Mouse (Mus musculus): ENCODE data around the gene Zhx3. TPM values are rescaled to one million over a fixed set of nuclear protein-coding genes. Genes with fewer than 3 reads are reported as not detected.
A peak's percentile ranks its signal among the peaks of the same experiment; 100 is the strongest.

Zhx3 gene
- total and polyA plus RNA-seq, 2 experiments = 12.3 to 33.5 TPM

DNA sequence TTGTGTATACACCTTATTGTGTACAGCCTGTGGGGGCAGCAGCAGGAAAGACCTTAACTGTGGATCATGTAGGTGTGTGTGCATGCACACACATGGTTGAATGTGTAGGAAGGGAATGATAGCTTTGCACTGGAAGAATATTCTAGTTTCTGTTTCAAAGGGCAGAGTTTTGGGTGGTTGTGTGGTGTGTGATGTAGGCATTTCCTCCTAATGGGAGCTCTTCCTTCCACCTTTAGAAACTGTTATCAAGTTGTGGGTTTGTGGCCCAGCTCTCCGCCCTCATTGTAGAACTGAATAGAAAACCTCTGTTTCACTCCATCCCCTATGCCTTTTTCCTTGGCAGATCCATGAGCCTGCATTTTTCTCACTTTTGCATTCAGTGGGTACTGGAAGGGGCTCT is 127.3 kb downstream of the Zhx3 start:
- TF ChIP-seq POLR2A (IDR thresholded peaks at IDR 0.05; ENCODE audit: extremely low read depth, insufficient read depth, low read length) = no peak
- TF ChIP-seq CTCF (IDR thresholded peaks at IDR 0.05; ENCODE audit: low read depth, low read length) = no peak

DNA sequence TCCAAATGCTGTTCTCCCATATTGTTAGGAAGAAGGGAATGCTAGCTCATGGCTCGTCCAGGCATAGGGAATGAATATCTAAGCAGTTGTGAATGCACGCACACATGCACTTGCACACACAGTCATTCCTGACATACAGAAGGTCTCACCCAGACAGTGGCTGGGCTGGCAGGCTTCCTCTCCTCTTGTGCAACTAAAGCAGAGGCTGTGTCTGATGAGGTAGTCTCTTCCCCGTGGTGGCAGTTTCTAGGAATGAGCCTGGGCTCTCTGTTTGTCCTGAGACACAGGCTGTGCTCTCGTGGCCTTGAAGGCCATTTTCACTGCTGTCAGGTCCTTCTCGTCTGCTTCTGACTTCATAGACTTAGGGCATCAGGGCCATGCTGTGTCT is 128.0 kb downstream of the Zhx3 start:
- H3K9ac ChIP-seq (ENCODE audit: low read depth, low read length) = 0 out of 2 replicates have a peak overlapping the region, but pooled peaks have one; percentile 36
- no peak overlapping the region for H3K4me3 ChIP-seq (ENCODE audit: insufficient read depth, low read depth, low read length)
- peak; percentile 57 for DNase-seq (ENCODE audit: extremely low read depth, low read depth, low spot score)
- H3K36me3 ChIP-seq (ENCODE audit: control insufficient read depth, insufficient read depth, low read length) = peaks cover 9% of the 10 kb centered on the region
- H3K79me2 ChIP-seq (ENCODE audit: control insufficient read depth, insufficient read depth, low read length) = peaks cover 37% of the 10 kb centered on the region; the same call in 1 of the 2 replicates
- peak overlapping the region; percentile 79 for H3K27ac ChIP-seq (replicated peaks; ENCODE audit: insufficient read depth, low read depth, low read length)
- TF ChIP-seq POLR2A (IDR thresholded peaks at IDR 0.05; ENCODE audit: extremely low read depth, insufficient read depth, low read length) (no peak), CTCF (IDR thresholded peaks at IDR 0.05; ENCODE audit: low read depth, low read length) (no peak)
- no peaks in the 10 kb centered on the region for H3K27me3 ChIP-seq (ENCODE audit: control insufficient read depth, insufficient read depth, low read length)
- peaks cover 37% of the 10 kb centered on the region for H3K4me1 ChIP-seq (ENCODE audit: control insufficient read depth, insufficient read depth, low read length)
- 29% methylated on average over 5 of the region's 5 CpGs for WGBS

More for the DNA sequence above, 127.3 kb downstream of the Zhx3 start:
- 95% methylated on average over 1 of the region's 1 CpGs for WGBS
- no peak overlapping the region for H3K9ac ChIP-seq (ENCODE audit: low read depth, low read length)
- H3K27me3 ChIP-seq (ENCODE audit: control insufficient read depth, insufficient read depth, low read length) = no peaks in the 10 kb centered on the region
- peaks cover 9% of the 10 kb centered on the region for H3K36me3 ChIP-seq (ENCODE audit: control insufficient read depth, insufficient read depth, low read length)
- H3K27ac ChIP-seq (replicated peaks; ENCODE audit: insufficient read depth, low read depth, low read length) = peak overlapping the region; percentile 79
- H3K4me1 ChIP-seq (ENCODE audit: control insufficient read depth, insufficient read depth, low read length) = peaks cover 33% of the 10 kb centered on the region
- peaks cover 37% of the 10 kb centered on the region; the same call in 1 of the 2 replicates for H3K79me2 ChIP-seq (ENCODE audit: control insufficient read depth, insufficient read depth, low read length)
- DNase-seq (ENCODE audit: extremely low read depth, low read depth, low spot score) = no peak
- no peak overlapping the region for H3K4me3 ChIP-seq (ENCODE audit: insufficient read depth, low read depth, low read length)

DNA sequence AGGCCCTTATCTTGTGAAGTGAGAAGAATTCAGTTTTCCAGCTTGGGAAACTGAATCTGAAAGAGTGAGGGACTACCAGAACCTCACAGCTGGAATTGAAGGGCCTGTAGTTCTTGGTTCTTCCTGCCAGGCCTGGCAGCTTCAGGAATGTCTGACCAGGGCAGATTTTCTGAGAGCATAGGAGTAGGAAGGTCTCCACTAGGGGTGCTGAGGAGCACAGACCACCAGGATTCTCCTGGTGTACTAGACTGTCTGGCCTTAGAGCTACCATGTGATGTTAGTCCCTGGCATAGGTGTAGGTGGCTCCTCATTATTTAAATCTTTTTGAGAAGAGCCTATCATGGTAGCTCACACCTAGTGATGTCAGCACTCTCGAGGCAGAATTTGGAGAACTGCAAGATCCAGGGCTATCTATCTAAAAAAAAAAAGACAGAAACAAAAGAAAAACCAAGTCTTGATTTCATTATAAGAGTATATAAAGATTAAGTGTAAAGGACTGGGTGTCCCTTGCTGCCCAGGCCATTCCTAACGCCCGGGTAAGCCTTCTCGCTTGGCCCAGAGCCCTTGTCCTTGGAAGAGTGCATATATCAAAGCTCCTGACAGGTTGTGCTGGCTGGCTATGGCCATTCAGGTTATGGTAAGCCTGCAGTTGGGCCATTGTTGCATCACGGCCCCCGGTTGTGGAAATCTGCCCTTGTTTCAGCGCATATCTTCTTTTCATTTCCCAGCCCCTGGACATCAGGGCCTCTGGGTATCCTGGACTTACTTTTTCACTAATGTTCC is 128.6 kb downstream of the Zhx3 start:
- TF ChIP-seq POLR2A (IDR thresholded peaks at IDR 0.05; ENCODE audit: extremely low read depth, insufficient read depth, low read length) (no peak), CTCF (IDR thresholded peaks at IDR 0.05; ENCODE audit: low read depth, low read length) (peak; percentile 55)
- H3K36me3 ChIP-seq (ENCODE audit: control insufficient read depth, insufficient read depth, low read length) = peaks cover 7% of the 10 kb centered on the region; the same call in 1 of the 2 replicates
- peaks cover 40% of the 10 kb centered on the region; the same call in 1 of the 2 replicates for H3K79me2 ChIP-seq (ENCODE audit: control insufficient read depth, insufficient read depth, low read length)
- DNase-seq (ENCODE audit: extremely low read depth, low read depth, low spot score) = no peak
- H3K9ac ChIP-seq (ENCODE audit: low read depth, low read length) = no peak overlapping the region
- no peaks in the 10 kb centered on the region for H3K27me3 ChIP-seq (ENCODE audit: control insufficient read depth, insufficient read depth, low read length)
- peak overlapping the region; percentile 47 for H3K27ac ChIP-seq (replicated peaks; ENCODE audit: insufficient read depth, low read depth, low read length)
- 46% methylated on average over 7 of the region's 7 CpGs for WGBS
- peaks cover 43% of the 10 kb centered on the region for H3K4me1 ChIP-seq (ENCODE audit: control insufficient read depth, insufficient read depth, low read length)
- H3K4me3 ChIP-seq (ENCODE audit: insufficient read depth, low read depth, low read length) = no peak overlapping the region

DNA sequence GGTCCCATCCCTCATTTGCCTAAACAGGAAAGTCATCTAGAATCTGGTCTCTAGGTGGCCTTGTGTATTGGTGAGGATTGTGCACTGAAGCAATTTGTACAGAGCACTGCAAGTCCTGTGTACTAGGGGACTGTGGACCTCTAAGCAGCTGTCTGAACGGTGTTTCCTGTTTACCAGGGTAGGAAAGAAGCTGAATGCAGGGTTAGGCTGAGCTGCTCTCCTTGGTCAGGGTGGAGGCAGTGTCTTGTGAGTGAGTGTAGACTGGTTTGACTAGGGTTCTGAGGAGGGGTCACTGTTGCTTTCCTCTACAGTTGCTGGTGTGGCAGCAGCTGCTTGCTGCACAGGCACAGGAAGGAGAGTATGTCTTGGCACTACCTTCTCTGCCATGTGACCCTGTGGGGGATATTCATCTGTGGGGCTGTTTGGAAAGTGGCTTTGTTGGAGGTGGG is 130.6 kb downstream of the Zhx3 start:
- WGBS = 37% methylated on average over 1 of the region's 1 CpGs
- no peak for DNase-seq (ENCODE audit: extremely low read depth, low read depth, low spot score)
- H3K4me3 ChIP-seq (ENCODE audit: insufficient read depth, low read depth, low read length) = no peak overlapping the region
- no peak overlapping the region; the same call in 1 of the 2 replicates for H3K9ac ChIP-seq (ENCODE audit: low read depth, low read length)
- H3K27me3 ChIP-seq (ENCODE audit: control insufficient read depth, insufficient read depth, low read length) = no peaks in the 10 kb centered on the region
- H3K36me3 ChIP-seq (ENCODE audit: control insufficient read depth, insufficient read depth, low read length) = no peaks in the 10 kb centered on the region
- peaks cover 49% of the 10 kb centered on the region for H3K79me2 ChIP-seq (ENCODE audit: control insufficient read depth, insufficient read depth, low read length)
- peaks cover 53% of the 10 kb centered on the region for H3K4me1 ChIP-seq (ENCODE audit: control insufficient read depth, insufficient read depth, low read length)
- TF ChIP-seq CTCF (IDR thresholded peaks at IDR 0.05; ENCODE audit: low read depth, low read length) (no peak), POLR2A (IDR thresholded peaks at IDR 0.05; ENCODE audit: extremely low read depth, insufficient read depth, low read length) (no peak)
- H3K27ac ChIP-seq (replicated peaks; ENCODE audit: insufficient read depth, low read depth, low read length) = peak overlapping the region; percentile 87

DNA sequence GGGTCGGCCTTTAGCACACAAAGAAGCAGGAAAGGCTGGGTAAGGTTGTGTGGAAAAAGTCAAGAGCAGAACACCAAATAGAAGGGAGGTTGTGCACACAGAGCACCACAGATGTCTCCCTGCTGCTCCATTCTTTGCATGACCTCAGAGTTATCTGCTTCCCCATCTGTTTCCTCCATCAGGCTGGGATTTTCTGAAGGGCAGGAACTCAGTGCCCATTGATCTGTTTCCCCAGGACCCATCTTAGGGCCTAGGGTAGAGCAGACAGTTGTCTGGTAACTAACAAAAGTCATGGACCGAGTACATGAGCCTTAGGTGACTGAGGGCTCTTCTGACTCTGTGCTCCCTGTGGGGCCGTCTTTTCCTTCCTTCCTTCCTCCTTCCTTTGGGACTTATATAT is 131.2 kb downstream of the Zhx3 start:
- H3K27ac ChIP-seq (replicated peaks; ENCODE audit: insufficient read depth, low read depth, low read length) = peak overlapping the region; percentile 87
- H3K79me2 ChIP-seq (ENCODE audit: control insufficient read depth, insufficient read depth, low read length) = peaks cover 50% of the 10 kb centered on the region
- no peaks in the 10 kb centered on the region for H3K36me3 ChIP-seq (ENCODE audit: control insufficient read depth, insufficient read depth, low read length)
- no peak overlapping the region for H3K9ac ChIP-seq (ENCODE audit: low read depth, low read length)
- DNase-seq (ENCODE audit: extremely low read depth, low read depth, low spot score) = no peak
- 43% methylated on average over 3 of the region's 3 CpGs for WGBS
- no peak for TF ChIP-seq POLR2A (IDR thresholded peaks at IDR 0.05; ENCODE audit: extremely low read depth, insufficient read depth, low read length)
- no peak for TF ChIP-seq CTCF (IDR thresholded peaks at IDR 0.05; ENCODE audit: low read depth, low read length)
- peaks cover 53% of the 10 kb centered on the region for H3K4me1 ChIP-seq (ENCODE audit: control insufficient read depth, insufficient read depth, low read length)
- H3K4me3 ChIP-seq (ENCODE audit: insufficient read depth, low read depth, low read length) = no peak overlapping the region
- H3K27me3 ChIP-seq (ENCODE audit: control insufficient read depth, insufficient read depth, low read length) = no peaks in the 10 kb centered on the region

Measured in liver, adult 2 months (tissue).